ENCODE assay signal across 11 mouse cellular contexts in the genomic region with DNA sequence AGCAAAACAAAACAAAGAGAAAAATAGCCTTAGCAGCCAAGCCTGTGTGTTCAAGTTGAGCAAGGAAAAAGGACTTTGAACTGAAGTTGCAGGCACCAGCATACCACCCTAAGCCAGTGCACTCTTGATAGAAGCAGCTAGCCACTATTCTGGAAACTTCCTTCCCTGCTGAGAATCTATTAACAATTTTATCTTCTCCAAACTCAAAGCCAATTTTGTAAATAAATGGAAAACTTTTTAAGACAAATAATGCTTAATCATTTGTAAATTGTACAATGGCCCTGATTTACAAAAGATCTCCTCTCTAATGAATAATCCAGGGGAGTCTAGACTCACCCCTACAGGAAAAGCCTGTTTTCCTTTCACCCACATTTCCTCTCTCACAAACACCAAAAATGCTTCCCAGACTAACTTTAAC.
DNase-seq lines count a peak whose midpoint lies in the region; ATAC-seq and TF ChIP-seq lines count a peak whose summit lies in the region.
"Had no signal": no experiment of that assay in that cellular context is flagged by ENCODE, and none has a peak within 500 bp of the region (broad histone marks: within the 10 kb centered on the region; RNA-seq: fewer than 3 reads in every experiment).

No protein-coding gene starts in this region.

- TF ChIP-seq EP300 in liver, postnatal 0 days (IDR thresholded peaks at IDR 0.05; ENCODE audit: low read depth): peak; percentile 0; the same call in 1 of the 2 replicates

- H3K9me3 ChIP-seq in intestine, embryonic 16.5 days (ENCODE audit: control insufficient read depth, low read length): no peaks in the 10 kb centered on the region
- no peaks in the 10 kb centered on the region for H3K9me3 ChIP-seq in liver, postnatal 0 days (ENCODE audit: low read length)
- H3K9me3 ChIP-seq: neural tube, embryonic 12.5 days had no signal

- H3K36me3 ChIP-seq in intestine, embryonic 16.5 days (ENCODE audit: control insufficient read depth, insufficient read depth, low read length): no peaks in the 10 kb centered on the region
- no peaks in the 10 kb centered on the region for H3K36me3 ChIP-seq in liver, postnatal 0 days (replicated peaks; ENCODE audit: insufficient read depth, low read length)
- H3K36me3 ChIP-seq: neural tube, embryonic 12.5 days had no signal

- no peak for TF ChIP-seq CTCF in liver, postnatal 0 days (IDR thresholded peaks at IDR 0.05; ENCODE audit: low read depth)
- TF ChIP-seq CTCF in layer of hippocampus, adult 2 months (conservative IDR thresholded peaks at IDR 0.05): no peak

- H3K4me1 ChIP-seq in intestine, embryonic 16.5 days (ENCODE audit: control insufficient read depth, insufficient read depth, low read length): peaks cover 11% of the 10 kb centered on the region
- peaks cover 20% of the 10 kb centered on the region for H3K4me1 ChIP-seq in liver, postnatal 0 days (ENCODE audit: insufficient read depth)
- H3K4me1 ChIP-seq: neural tube, embryonic 12.5 days had no signal

- ATAC-seq in intestine, embryonic 16.5 days: peak; percentile 92
- ATAC-seq in liver, postnatal 0 days: no peak

- no peaks in the 10 kb centered on the region for H3K27me3 ChIP-seq in intestine, embryonic 16.5 days (replicated peaks; ENCODE audit: control insufficient read depth, insufficient read depth, low read length)
- no peaks in the 10 kb centered on the region for H3K27me3 ChIP-seq in liver, postnatal 0 days (ENCODE audit: insufficient read depth, low read length)
- H3K27me3 ChIP-seq: neural tube, embryonic 12.5 days had no signal

- no peak overlapping the region for H3K9ac ChIP-seq in intestine, embryonic 16.5 days (ENCODE audit: low read depth, low read length)
- no peak overlapping the region; the same call in 1 of the 2 replicates for H3K9ac ChIP-seq in liver, postnatal 0 days (replicated peaks)
- H3K9ac ChIP-seq: neural tube, embryonic 12.5 days had no signal

- peak overlapping the region; percentile 72 for H3K27ac ChIP-seq in intestine, embryonic 16.5 days (ENCODE audit: low read length)
- peak overlapping the region; percentile 66; the same call in 1 of the 2 replicates for H3K27ac ChIP-seq in liver, postnatal 0 days (ENCODE audit: low read depth)
- H3K27ac ChIP-seq in layer of hippocampus, adult 2 months: no peak overlapping the region
- H3K27ac ChIP-seq: neural tube, embryonic 12.5 days had no signal

- H3K4me2 ChIP-seq in intestine, embryonic 16.5 days (ENCODE audit: low read depth, low read length): no peak overlapping the region
- H3K4me2 ChIP-seq in liver, postnatal 0 days (ENCODE audit: low read depth, low read length): peak overlapping the region; percentile 27; the same call in 1 of the 2 replicates
- H3K4me2 ChIP-seq: neural tube, embryonic 12.5 days had no signal

- DNase-seq in kidney, adult 11 months: peak; percentile 63
- no peak for DNase-seq in kidney, adult 18-20 months
- peak; percentile 57 for DNase-seq in ZHBTc4 (ENCODE audit: low read depth, low spot score)
- no peak for DNase-seq in liver, postnatal 0 days
- no peak for DNase-seq in layer of hippocampus, adult 2 months (ENCODE audit: low spot score in 2 of 2)
- no peak for DNase-seq in retina, embryonic 14.5 days (ENCODE audit: low spot score)
- DNase-seq: cerebellum, postnatal 36 days; layer of hippocampus, postnatal 36 days; thymus, adult 2 months had no signal

- no peak overlapping the region for H3K4me3 ChIP-seq in intestine, embryonic 16.5 days (ENCODE audit: low read length)
- no peak overlapping the region for H3K4me3 ChIP-seq in liver, postnatal 0 days (ENCODE audit: low read depth, low read length)
- H3K4me3 ChIP-seq in layer of hippocampus, adult 2 months: no peak overlapping the region
- H3K4me3 ChIP-seq: neural tube, embryonic 12.5 days had no signal

Comparison
In these comparisons a context has a peak if more than half of its experiments do, and no peak if none do; other contexts are left out.
1. DNase-seq: peak in kidney, adult 11 months (single experiment) and ZHBTc4 (single experiment); none in kidney, adult 18-20 months (single experiment), liver, postnatal 0 days (single experiment), layer of hippocampus, adult 2 months (0 of 2) and retina, embryonic 14.5 days (single experiment).